28 mouse cellular contexts compared by ENCODE assay signal in genomic region chr10:99472806-99473205, GRCm38 (mm10).
DNase-seq lines count a peak whose midpoint lies in the region; ATAC-seq and TF ChIP-seq lines count a peak whose summit lies in the region.
"Had no signal": no experiment of that assay in that cellular context is flagged by ENCODE, and none has a peak within 500 bp of the region (broad histone marks: within the 10 kb centered on the region; RNA-seq: fewer than 3 reads in every experiment).

No protein-coding gene starts in this region.

- TF ChIP-seq CTCF in midbrain, postnatal 0 days (IDR thresholded peaks at IDR 0.05): no peak

- no peak overlapping the region for H3K4me3 ChIP-seq in heart, embryonic 13.5 days
- no peak overlapping the region for H3K4me3 ChIP-seq in midbrain, embryonic 10.5 days
- H3K4me3 ChIP-seq in midbrain, postnatal 0 days (ENCODE audit: low read depth, low read length): no peak overlapping the region
- H3K4me3 ChIP-seq: embryonic facial prominence, embryonic 13.5 days; erythroblast, embryonic 14.5 days; hindbrain, embryonic 15.5 days; left cerebral cortex, adult 2 months; limb, embryonic 12.5 days; liver, embryonic 15.5 days; myocyte; neural tube, embryonic 13.5 days had no signal

- peaks cover 21% of the 10 kb centered on the region for H3K4me1 ChIP-seq in heart, embryonic 13.5 days
- H3K4me1 ChIP-seq in midbrain, embryonic 10.5 days: peaks cover 30% of the 10 kb centered on the region
- H3K4me1 ChIP-seq in midbrain, postnatal 0 days (ENCODE audit: insufficient read depth, low read length): no peaks in the 10 kb centered on the region
- H3K4me1 ChIP-seq: limb, embryonic 12.5 days; liver, embryonic 15.5 days had no signal

- peak overlapping the region; percentile 40; the same call in 1 of the 2 replicates for H3K27ac ChIP-seq in heart, embryonic 13.5 days (replicated peaks)
- H3K27ac ChIP-seq in midbrain, embryonic 10.5 days (replicated peaks): peak overlapping the region; percentile 33; the same call in 1 of the 2 replicates
- no peak overlapping the region for H3K27ac ChIP-seq in midbrain, postnatal 0 days (ENCODE audit: low read depth, low read length)
- H3K27ac ChIP-seq: embryonic facial prominence, embryonic 13.5 days; left cerebral cortex, adult 2 months; limb, embryonic 12.5 days; liver, embryonic 15.5 days; neural tube, embryonic 13.5 days had no signal

- no peak for ATAC-seq in heart, embryonic 13.5 days (ENCODE audit: extremely low read depth, insufficient number of reproducible peaks, low FRiP score, low TSS enrichment)
- ATAC-seq in midbrain, postnatal 0 days (ENCODE audit: low FRiP score): no peak
- ATAC-seq: activated CD4-positive, CD25-positive, alpha-beta regulatory T cell, adult 4 months; forebrain, embryonic 16.5 days; inflammation-experienced regulatory T-cells, adult 6 months; midbrain, embryonic 16.5 days had no signal

- H3K36me3 ChIP-seq in heart, embryonic 13.5 days: no peaks in the 10 kb centered on the region
- H3K36me3 ChIP-seq in midbrain, embryonic 10.5 days: no peaks in the 10 kb centered on the region
- H3K36me3 ChIP-seq in midbrain, postnatal 0 days (ENCODE audit: insufficient read depth, low read length): no peaks in the 10 kb centered on the region
- H3K36me3 ChIP-seq: embryonic facial prominence, embryonic 13.5 days; hindbrain, embryonic 15.5 days; limb, embryonic 12.5 days; liver, embryonic 15.5 days; neural tube, embryonic 13.5 days had no signal

- no peak overlapping the region for H3K4me2 ChIP-seq in heart, embryonic 13.5 days
- H3K4me2 ChIP-seq in midbrain, postnatal 0 days (ENCODE audit: low read depth, low read length, poor library complexity, severe bottlenecking): no peak overlapping the region
- H3K4me2 ChIP-seq: embryonic facial prominence, embryonic 13.5 days; hindbrain, embryonic 15.5 days; limb, embryonic 12.5 days; liver, embryonic 15.5 days; lung, embryonic 14.5 days; midbrain, embryonic 11.5 days; neural tube, embryonic 13.5 days had no signal

- H3K9ac ChIP-seq in heart, embryonic 13.5 days: no peak overlapping the region
- no peak overlapping the region for H3K9ac ChIP-seq in midbrain, postnatal 0 days (replicated peaks; ENCODE audit: low read length, poor library complexity, severe bottlenecking)
- H3K9ac ChIP-seq: embryonic facial prominence, embryonic 13.5 days; hindbrain, embryonic 15.5 days; limb, embryonic 12.5 days; liver, embryonic 15.5 days; lung, embryonic 14.5 days; neural tube, embryonic 13.5 days had no signal

- H3K27me3 ChIP-seq in heart, embryonic 13.5 days (replicated peaks): no peaks in the 10 kb centered on the region
- H3K27me3 ChIP-seq in midbrain, embryonic 10.5 days (ENCODE audit: low read depth, poor library complexity, severe bottlenecking): no peaks in the 10 kb centered on the region
- H3K27me3 ChIP-seq in midbrain, postnatal 0 days (ENCODE audit: insufficient read depth, low read length): no peaks in the 10 kb centered on the region
- H3K27me3 ChIP-seq: CH12.LX; embryonic facial prominence, embryonic 13.5 days; hindbrain, embryonic 15.5 days; limb, embryonic 12.5 days; liver, embryonic 15.5 days; neural tube, embryonic 13.5 days had no signal

- no peaks in the 10 kb centered on the region for H3K9me3 ChIP-seq in heart, embryonic 13.5 days
- no peaks in the 10 kb centered on the region for H3K9me3 ChIP-seq in midbrain, embryonic 10.5 days (replicated peaks)
- H3K9me3 ChIP-seq in midbrain, postnatal 0 days (ENCODE audit: low read length): no peaks in the 10 kb centered on the region
- H3K9me3 ChIP-seq: embryonic facial prominence, embryonic 13.5 days; hindbrain, embryonic 15.5 days; limb, embryonic 12.5 days; liver, embryonic 15.5 days; neural tube, embryonic 13.5 days had no signal

- DNase-seq in adrenal gland, postnatal 14 days: peak; percentile 14
- no peak for DNase-seq in adrenal gland, postnatal 25 days
- DNase-seq in heart, postnatal 14 days: no peak
- DNase-seq in midbrain, embryonic 10.5 days (ENCODE audit: low spot score): no peak
- DNase-seq in midbrain, postnatal 0 days (ENCODE audit: low spot score): no peak
- DNase-seq in frontal cortex, postnatal 10 days (ENCODE audit: low spot score in 2 of 2): no peak
- DNase-seq: adrenal gland, adult 2 months; cerebellum, adult 8-10 months; cerebellum, postnatal 25 days; heart, postnatal 4 days; kidney, adult 11 months; kidney, postnatal 14 days; lung, embryonic 14.5 days had no signal

- 53% methylated on average over 4 of the region's 4 CpGs for WGBS in heart, embryonic 13.5 days
- 29% methylated on average over 4 of the region's 4 CpGs for WGBS in midbrain, embryonic 10.5 days
- 50% methylated on average over 4 of the region's 4 CpGs for WGBS in midbrain, postnatal 0 days

- intact Hi-C loops in heart, postnatal 14 days (cut with DNase I): no loop called here
